Comparison of ENCODE assay signal across 9 mouse cellular contexts in genomic region chrX:72012804-72013203, GRCm38 (mm10). TPM values are rescaled to one million over a fixed set of nuclear protein-coding genes. Genes with fewer than 3 reads are reported as not detected.
DNase-seq lines count a peak whose midpoint lies in the region; ATAC-seq and TF ChIP-seq lines count a peak whose summit lies in the region.
"Had no signal": no experiment of that assay in that cellular context is flagged by ENCODE, and none has a peak within 500 bp of the region (broad histone marks: within the 10 kb centered on the region; RNA-seq: fewer than 3 reads in every experiment).

No protein-coding gene starts in this region.

- peaks cover 6% of the 10 kb centered on the region; the same call in 1 of the 2 replicates for H3K27me3 ChIP-seq in heart, embryonic 12.5 days (replicated peaks)
- no peaks in the 10 kb centered on the region for H3K27me3 ChIP-seq in liver, embryonic 14.5 days (ENCODE audit: control insufficient read depth, insufficient read depth, low read length)
- H3K27me3 ChIP-seq: heart, embryonic 13.5 days had no signal

- ATAC-seq in heart, embryonic 12.5 days (ENCODE audit: insufficient number of reproducible peaks, low FRiP score): no peak
- no peak for ATAC-seq in liver, embryonic 14.5 days (ENCODE audit: insufficient read depth)

- H3K36me3 ChIP-seq in heart, embryonic 12.5 days: no peaks in the 10 kb centered on the region
- H3K36me3 ChIP-seq in liver, embryonic 14.5 days (replicated peaks; ENCODE audit: control insufficient read depth, insufficient read depth, low read depth): no peaks in the 10 kb centered on the region
- H3K36me3 ChIP-seq: heart, embryonic 13.5 days had no signal

- H3K9me3 ChIP-seq in heart, embryonic 12.5 days (replicated peaks): no peaks in the 10 kb centered on the region
- no peaks in the 10 kb centered on the region for H3K9me3 ChIP-seq in liver, embryonic 14.5 days (ENCODE audit: control insufficient read depth, low read length)
- H3K9me3 ChIP-seq: heart, embryonic 13.5 days had no signal

- TF ChIP-seq CTCF in liver, embryonic 14.5 days (IDR thresholded peaks at IDR 0.05; ENCODE audit: low read depth): peak; percentile 21; the same call in 1 of the 2 replicates

- H3K27ac ChIP-seq in heart, embryonic 12.5 days (ENCODE audit: poor library complexity, severe bottlenecking): no peak overlapping the region
- no peak overlapping the region for H3K27ac ChIP-seq in liver, embryonic 14.5 days
- H3K27ac ChIP-seq: heart, embryonic 13.5 days had no signal

- peak; percentile 34 to 73 for DNase-seq in heart, adult 18-20 months
- peak; percentile 26 for DNase-seq in urinary bladder, postnatal 25 days (ENCODE audit: low spot score)
- DNase-seq in urinary bladder, adult 2 months (ENCODE audit: low spot score): no peak
- DNase-seq in frontal cortex, postnatal 36 days (ENCODE audit: low spot score in 2 of 2): peak; percentile 25 to 36
- no peak for DNase-seq in liver, embryonic 14.5 days (ENCODE audit: low read depth in 3 of 3, low spot score in 3 of 3)
- DNase-seq in right cerebral cortex, postnatal 14 days: peak; percentile 43
- DNase-seq in natural killer cell, adult 2 months (ENCODE audit: low spot score in 2 of 2): no peak

- H3K4me3 ChIP-seq in heart, embryonic 12.5 days: no peak overlapping the region
- H3K4me3 ChIP-seq in liver, embryonic 14.5 days (ENCODE audit: insufficient read depth in 1 of 2, low read depth in 2 of 2, low read length in 2 of 2): no peak overlapping the region
- H3K4me3 ChIP-seq: heart, embryonic 13.5 days had no signal

- H3K9ac ChIP-seq in heart, embryonic 12.5 days: no peak overlapping the region
- H3K9ac ChIP-seq in liver, embryonic 14.5 days (replicated peaks): no peak overlapping the region
- H3K9ac ChIP-seq: heart, embryonic 13.5 days had no signal

- WGBS in heart, embryonic 12.5 days: 45% methylated on average over 3 of the region's 3 CpGs
- WGBS in liver, embryonic 14.5 days (ENCODE audit: insufficient replicate concordance): 14% methylated on average over 3 of the region's 3 CpGs

- H3K4me1 ChIP-seq in heart, embryonic 12.5 days (replicated peaks): no peaks in the 10 kb centered on the region
- no peaks in the 10 kb centered on the region for H3K4me1 ChIP-seq in liver, embryonic 14.5 days (replicated peaks; ENCODE audit: control insufficient read depth in 2 of 2, insufficient read depth in 2 of 2, low read length in 1 of 2)
- H3K4me1 ChIP-seq: heart, embryonic 13.5 days had no signal

- H3K4me2 ChIP-seq in heart, embryonic 12.5 days: no peak overlapping the region
- H3K4me2 ChIP-seq in liver, embryonic 14.5 days (ENCODE audit: low read depth): no peak overlapping the region
- H3K4me2 ChIP-seq: heart, embryonic 13.5 days had no signal

- TF ChIP-seq EP300 in liver, embryonic 14.5 days (IDR thresholded peaks at IDR 0.05; ENCODE audit: low read depth): no peak

RNA-seq across cellular contexts. Expression of gene Cnga2, which starts 21.2 kb away (rescaled TPM):
- not detected for total RNA-seq in heart, adult 18-20 months (2021)
- polyA plus RNA-seq in heart, embryonic 12.5 days (2016; fragmentation: Nextera tagmentation; extraction: Ambion mirVana): 0.06 TPM in 1 of 2 replicates, not detected in the other
- polyA plus RNA-seq in urinary bladder, adult 2 months (2012; rRNA removed): 0.15 and 0.16 TPM in 2 replicates
- 0.02 TPM in 2 replicates for polyA plus RNA-seq in liver, embryonic 14.5 days (2012; rRNA removed)
- 0.08 TPM in 1 of 2 replicates, not detected in the other for polyA plus RNA-seq in liver, embryonic 14.5 days (2014; fragmentation: Nextera tagmentation; extraction: Ambion mirVana)

RNA-seq across cellular contexts. Expression of gene Fate1, which starts 40.0 kb away (rescaled TPM):
- not detected for total RNA-seq in heart, adult 18-20 months (2021)
- polyA plus RNA-seq in heart, embryonic 12.5 days (2016; fragmentation: Nextera tagmentation; extraction: Ambion mirVana): not detected in 2 replicates
- polyA plus RNA-seq in urinary bladder, adult 2 months (2012; rRNA removed): 0.21 TPM in 1 of 2 replicates, not detected in the other
- polyA plus RNA-seq in liver, embryonic 14.5 days (2012; rRNA removed): not detected in 2 replicates
- not detected in 2 replicates for polyA plus RNA-seq in liver, embryonic 14.5 days (2014; fragmentation: Nextera tagmentation; extraction: Ambion mirVana)
- polyA plus RNA-seq: heart, embryonic 13.5 days had no signal

RNA-seq across cellular contexts. Expression of gene Prrg3, which starts 50.4 kb away (rescaled TPM):
- 1 to 10 TPM; 5.8 to 7.2 TPM for total RNA-seq in heart, adult 18-20 months (2021)
- polyA plus RNA-seq in heart, embryonic 12.5 days (2016; fragmentation: Nextera tagmentation; extraction: Ambion mirVana): 6.0 and 6.3 TPM in 2 replicates
- polyA plus RNA-seq in urinary bladder, adult 2 months (2012; rRNA removed): 10.2 and 11.1 TPM in 2 replicates
- 0.75 and 1.0 TPM in 2 replicates for polyA plus RNA-seq in liver, embryonic 14.5 days (2012; rRNA removed)
- polyA plus RNA-seq in liver, embryonic 14.5 days (2014; fragmentation: Nextera tagmentation; extraction: Ambion mirVana): 0.51 and 0.53 TPM in 2 replicates

Comparison
In these comparisons a context has a peak if more than half of its experiments do, and no peak if none do; other contexts are left out.
1. DNase-seq: peak in heart, adult 18-20 months (2 of 2), urinary bladder, postnatal 25 days (single experiment), frontal cortex, postnatal 36 days (2 of 2) and right cerebral cortex, postnatal 14 days (single experiment); none in urinary bladder, adult 2 months (single experiment), liver, embryonic 14.5 days (0 of 3) and natural killer cell, adult 2 months (0 of 2).